18 mouse cellular contexts compared by ENCODE assay signal in the genomic region with DNA sequence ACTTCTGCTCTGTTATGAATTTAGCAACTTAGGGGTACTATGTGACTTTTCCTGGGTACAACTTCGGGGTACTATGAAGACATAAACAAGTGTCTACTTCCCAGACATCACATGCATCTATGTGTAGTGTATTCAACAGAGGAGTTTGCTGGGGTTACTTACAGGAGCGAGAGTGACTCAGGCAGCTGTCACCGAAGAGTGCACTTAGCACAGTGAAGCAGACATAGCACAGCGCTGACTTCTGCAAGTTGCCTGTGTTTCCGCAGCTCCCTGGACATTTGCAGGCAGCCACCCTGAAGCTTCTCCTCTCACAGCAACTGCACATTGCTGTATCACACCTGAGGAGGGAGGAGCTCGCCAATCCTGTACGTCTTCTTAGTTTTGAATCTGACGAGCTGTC.
"Had no signal": no experiment of that assay in that cellular context is flagged by ENCODE, and none has a peak within 500 bp of the region (broad histone marks: within the 10 kb centered on the region; RNA-seq: fewer than 3 reads in every experiment).

No protein-coding gene starts in this region.

- H3K4me3 ChIP-seq: liver, embryonic 15.5 days; lung, embryonic 15.5 days; megakaryocyte, embryonic 14.5 days; midbrain, embryonic 12.5 days; neural tube, embryonic 13.5 days; neural tube, embryonic 15.5 days had no signal

- H3K27ac ChIP-seq: liver, embryonic 15.5 days; lung, embryonic 15.5 days; macrophage; midbrain, embryonic 12.5 days; neural tube, embryonic 13.5 days; neural tube, embryonic 15.5 days had no signal

- H3K9ac ChIP-seq: liver, embryonic 15.5 days; liver, postnatal 0 days; lung, embryonic 15.5 days; midbrain, embryonic 12.5 days; neural tube, embryonic 13.5 days; neural tube, embryonic 15.5 days had no signal

- H3K36me3 ChIP-seq: liver, embryonic 15.5 days; lung, embryonic 15.5 days; midbrain, embryonic 12.5 days; neural tube, embryonic 13.5 days; neural tube, embryonic 15.5 days had no signal

- ATAC-seq: lung, postnatal 0 days had no signal

- H3K27me3 ChIP-seq: liver, embryonic 15.5 days; lung, embryonic 15.5 days; megakaryocyte, embryonic 14.5 days; midbrain, embryonic 12.5 days; neural tube, embryonic 13.5 days; neural tube, embryonic 15.5 days had no signal

- DNase-seq: liver, postnatal 0 days; lung, adult 2 months; lung, postnatal 14 days; lung, postnatal 36 days; midbrain, embryonic 14.5 days; retina, postnatal 1 day; right cerebral cortex, adult 18-20 months; thymus, adult 18-20 months; thymus, postnatal 14 days; thymus, postnatal 36 days had no signal

- H3K9me3 ChIP-seq: liver, embryonic 15.5 days; lung, embryonic 15.5 days; megakaryocyte, embryonic 14.5 days; midbrain, embryonic 12.5 days; neural tube, embryonic 13.5 days; neural tube, embryonic 15.5 days had no signal

- H3K4me1 ChIP-seq: liver, embryonic 15.5 days; lung, embryonic 15.5 days had no signal

- H3K4me2 ChIP-seq: liver, embryonic 15.5 days; lung, embryonic 15.5 days; midbrain, embryonic 12.5 days; neural tube, embryonic 13.5 days; neural tube, embryonic 15.5 days had no signal
